Mouse (Mus musculus) spleen, embryonic (tissue): ENCODE results near the gene Zfp142.

Experiments
- CTCF ChIA-PET: fragments of 350-600 bp; sonication (Branson Sonifier 250); formaldehyde crosslinking; loops from one replicate; lab custom pipeline; 2022; lab: Charles Lee

Zfp142 gene

GRCm38 (mm10) chr1:74587773-74588445 is at the start of gene Zfp142, which contains the start of gene Bcs1l:
Gene Zfp142 (minus strand): TSS chr1:74588246.
Gene Bcs1l (plus strand): TSS chr1:74588289.
- CTCF ChIA-PET = interaction anchor here (0.6 kb wide), 1 partner anchor 729 kb away, joined by 5 read pairs; no protein-coding TSS in a partner anchor

GRCm38 (mm10) chr1:74632734-74633133 is 44.7 kb upstream of the Zfp142 start:
- CTCF ChIA-PET = no interaction called here

- CTCF ChIA-PET = no interaction called here
Measured at GRCm38 (mm10) chr1:74628001-74628400, 40.0 kb upstream of the Zfp142 start.

- CTCF ChIA-PET = no interaction called here
Measured at GRCm38 (mm10) chr1:74626076-74626475, 38.0 kb upstream of the Zfp142 start.

GRCm38 (mm10) chr1:74624183-74624582 is 36.1 kb upstream of the Zfp142 start:
- CTCF ChIA-PET = no interaction called here

GRCm38 (mm10) chr1:74601267-74601962 is 13.4 kb upstream of the Zfp142 start, which contains the start of the genes Rnf25 and Stk36:
Gene Rnf25 (minus strand): TSS chr1:74601397.
Gene Stk36 (plus strand): TSS chr1:74601445.
- CTCF ChIA-PET = no interaction called here

- CTCF ChIA-PET = interaction anchor here (0.6 kb wide), 1 partner anchor 68 kb away, joined by 4 read pairs; no protein-coding TSS in a partner anchor
Measured at GRCm38 (mm10) chr1:74600501-74601266, 12.6 kb upstream of the Zfp142 start.

- CTCF ChIA-PET = no interaction called here
Measured at GRCm38 (mm10) chr1:74594434-74594833, 6.4 kb upstream of the Zfp142 start.

- CTCF ChIA-PET = no interaction called here
Measured at GRCm38 (mm10) chr1:74587233-74587772, 743 bp downstream of the Zfp142 start.

GRCm38 (mm10) chr1:74584616-74585398 is 3.2 kb downstream of the Zfp142 start:
- CTCF ChIA-PET = no interaction called here

- CTCF ChIA-PET = no interaction called here
Measured at GRCm38 (mm10) chr1:74582621-74583020, 5.4 kb downstream of the Zfp142 start.

GRCm38 (mm10) chr1:74569739-74570719 is 18.0 kb downstream of the Zfp142 start:
- CTCF ChIA-PET = no interaction called here

GRCm38 (mm10) chr1:74565834-74566233 is 22.2 kb downstream of the Zfp142 start:
- CTCF ChIA-PET = no interaction called here

- CTCF ChIA-PET = interaction anchor here (0.6 kb wide), 1 partner anchor 427 kb away, joined by 3 read pairs; no protein-coding TSS in a partner anchor
Measured at GRCm38 (mm10) chr1:74559061-74559460, 29.0 kb downstream of the Zfp142 start.

GRCm38 (mm10) chr1:74544184-74544583 is 43.9 kb downstream of the Zfp142 start, which contains the start of gene Usp37:
Gene Usp37 (minus strand): TSS chr1:74544284.
- CTCF ChIA-PET = no interaction called here

- CTCF ChIA-PET = no interaction called here
Measured at GRCm38 (mm10) chr1:74542451-74542961, 45.5 kb downstream of the Zfp142 start, which contains the start of gene Plcd4. Gene Plcd4 (plus strand): TSS chr1:74542888.

- CTCF ChIA-PET = no interaction called here
Measured at GRCm38 (mm10) chr1:74538650-74539049, 49.4 kb downstream of the Zfp142 start.

- CTCF ChIA-PET = no interaction called here
Measured at GRCm38 (mm10) chr1:74528589-74528988, 59.5 kb downstream of the Zfp142 start.

GRCm38 (mm10) chr1:74524746-74525145 is 63.3 kb downstream of the Zfp142 start:
- CTCF ChIA-PET = interaction anchor here (0.6 kb wide), 1 partner anchor 440 kb away, joined by 4 read pairs; no protein-coding TSS in a partner anchor
